Mouse (Mus musculus) forebrain, embryonic 13.5 days (tissue): ENCODE data around the gene Fbxo36. TPM values are rescaled to one million over a fixed set of nuclear protein-coding genes. Genes with fewer than 3 reads are reported as not detected.

Experiments used
- ATAC-seq: fragments of 200-750 bp; cut with Nextera tagmentation; 2 replicates; pipeline ENCODE4 v1.8.0; 2017
- H3K27ac ChIP-seq: fragments of 300-500 bp; sonication (generic); 2 replicates; pipeline ENCODE4 v1.5.1; 2015; ENCODE audit warnings: inconsistent platforms, mild to moderate bottlenecking, moderate library complexity
- H3K27me3 ChIP-seq: fragments of 300-500 bp; sonication (generic); 2 replicates; pipeline ENCODE4 v1.6.1; 2015; ENCODE audit warnings: mild to moderate bottlenecking, inconsistent platforms
- H3K36me3 ChIP-seq: fragments of 300-500 bp; sonication (generic); 2 replicates; pipeline ENCODE4 v1.6.1; 2015; ENCODE audit warnings: mild to moderate bottlenecking, inconsistent platforms; ENCODE audit not compliant: poor library complexity, severe bottlenecking
- H3K4me1 ChIP-seq: fragments of 300-500 bp; sonication (generic); 2 replicates; pipeline ENCODE4 v1.6.1; 2015; ENCODE audit warnings: inconsistent platforms
- H3K4me2 ChIP-seq: fragments of 300-500 bp; sonication (generic); 2 replicates; pipeline ENCODE4 v1.6.1; 2015; ENCODE audit warnings: inconsistent platforms, mild to moderate bottlenecking, moderate library complexity
- H3K4me3 ChIP-seq: fragments of 300-500 bp; sonication (generic); 2 replicates; pipeline ENCODE4 v1.5.1; 2015; ENCODE audit warnings: mild to moderate bottlenecking, inconsistent platforms
- H3K9ac ChIP-seq: fragments of 300-500 bp; sonication (generic); 2 replicates; pipeline ENCODE4 v1.6.1; 2015; ENCODE audit warnings: mild to moderate bottlenecking, inconsistent platforms
- H3K9me3 ChIP-seq: fragments of 300-500 bp; sonication (generic); replicated peaks from 2 replicates; pipeline ENCODE4 v1.6.1; 2016; ENCODE audit warnings: inconsistent platforms
- WGBS: fragments of 180-500 bp; shearing (Covaris S2); methylation state at CpG from one replicate; pipeline ENCODE4 v1.1.7; 2015; 5-methylcytosine and 5-hydroxymethylcytosine counted together
- polyA plus RNA-seq: library from polyadenylated mRNA; unstranded; fragments of >200 nt; fragmentation: Nextera tagmentation; extraction: Ambion mirVana; gene quantifications from 2 replicates; pipeline ENCODE4 v1.2.1, GENCODE M21; 2015

Gene Fbxo36
- polyA plus RNA-seq = 9.4 and 9.7 TPM in 2 replicates

DNA sequence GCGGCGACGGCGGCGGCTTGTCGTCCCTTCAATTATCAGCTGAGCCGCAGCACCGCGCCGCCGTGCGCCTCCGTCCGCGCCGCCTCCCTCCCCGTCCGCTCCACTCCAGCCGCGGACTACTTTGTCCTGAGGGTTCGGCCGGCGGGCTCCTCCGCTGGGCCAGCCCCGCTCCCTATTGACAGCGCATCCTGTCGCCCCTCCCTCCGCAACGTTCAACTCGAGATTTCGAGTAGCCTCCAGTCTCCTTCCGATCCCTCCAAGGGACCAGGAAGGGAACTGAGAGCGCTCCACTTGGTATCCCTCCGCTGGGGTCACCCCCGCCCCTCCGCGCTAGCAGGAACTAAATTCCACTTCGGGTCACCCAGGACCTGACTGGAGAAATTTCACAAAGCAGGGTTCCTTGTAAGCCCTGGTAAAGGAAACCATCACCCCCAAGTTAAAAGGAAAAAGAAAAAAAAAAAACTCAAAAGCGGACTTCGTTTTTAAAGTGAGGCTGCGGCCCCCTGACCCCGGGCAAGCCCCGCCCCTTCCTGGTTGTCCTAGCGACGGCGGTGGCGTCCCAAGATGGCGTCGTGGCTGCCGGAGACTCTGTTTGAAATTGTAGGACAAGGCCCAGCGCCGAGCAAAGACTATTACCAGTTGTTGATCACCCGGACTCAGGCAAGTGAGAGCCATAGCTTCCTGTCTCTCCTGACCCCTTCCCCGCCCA lies at the start of gene Fbxo36:
TSS of gene Fbxo36 (plus strand) at position 533 of the 709 bp plus-strand sequence.
- no peaks in the 10 kb centered on the region for H3K9me3 ChIP-seq
- peak within 1 kb of the TSS; percentile 78 for H3K4me2 ChIP-seq
- H3K4me3 ChIP-seq = peak within 1 kb of the TSS; percentile 92
- H3K4me1 ChIP-seq = peaks cover 33% of the 10 kb centered on the region
- ATAC-seq = peak; percentile 91
- H3K27me3 ChIP-seq = no peaks in the 10 kb centered on the region
- H3K9ac ChIP-seq = peak within 1 kb of the TSS; percentile 95
- peak within 1 kb of the TSS; percentile 97 for H3K27ac ChIP-seq
- peaks cover 6% of the 10 kb centered on the region; the same call in 1 of the 2 replicates for H3K36me3 ChIP-seq
- under 1% methylated on average over 46 of the region's 54 CpGs for WGBS

DNA sequence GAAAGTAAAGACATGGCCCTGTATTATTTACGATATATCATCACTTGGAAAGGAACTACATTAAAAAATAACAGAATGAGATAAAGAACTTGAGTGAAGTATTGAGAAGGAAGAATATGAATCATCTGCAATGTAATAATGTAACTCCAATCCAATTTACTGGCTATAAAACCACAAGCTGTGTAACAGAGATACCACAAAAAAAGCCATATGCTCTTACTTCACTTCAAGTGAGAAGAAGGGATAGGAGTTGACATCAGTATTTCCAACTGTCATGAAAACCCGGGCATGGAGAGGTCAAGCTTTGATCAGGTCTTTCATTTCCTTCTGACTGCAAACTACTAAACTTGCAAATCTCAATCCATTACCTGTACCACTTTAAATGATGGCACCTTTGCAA lies 48.2 kb upstream of the Fbxo36 start:
- Histone ChIP-seq H3K9ac (no peak overlapping the region), H3K36me3 (peaks cover 53% of the 10 kb centered on the region), H3K4me2 (no peak overlapping the region), H3K27me3 (no peaks in the 10 kb centered on the region), H3K27ac (no peak overlapping the region), H3K4me1 (no peaks in the 10 kb centered on the region), H3K9me3 (no peaks in the 10 kb centered on the region), H3K4me3 (no peak overlapping the region)
- ATAC-seq = no peak
- WGBS = 93% methylated on average over 2 of the region's 2 CpGs

DNA sequence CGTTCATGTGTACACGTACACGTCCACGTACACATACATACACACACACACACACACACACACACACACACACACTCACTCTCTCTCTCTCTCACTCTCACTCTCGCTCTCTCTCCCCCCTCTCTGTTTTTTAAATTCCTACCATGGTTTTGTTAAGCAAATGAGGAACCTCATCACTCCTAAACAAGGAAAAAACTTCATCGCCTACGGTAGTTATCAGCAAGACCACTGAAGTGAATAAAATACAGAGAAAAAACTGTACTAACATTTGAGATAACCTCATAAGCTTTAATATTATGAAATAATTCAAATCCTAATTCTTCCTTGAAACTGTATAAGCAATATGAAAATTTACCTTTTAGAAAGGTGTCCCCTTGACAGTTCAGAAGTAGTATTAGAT lies 44.3 kb upstream of the Fbxo36 start:
- ATAC-seq = no peak
- Histone ChIP-seq H3K9me3 (no peaks in the 10 kb centered on the region), H3K27me3 (no peaks in the 10 kb centered on the region), H3K36me3 (peaks cover 32% of the 10 kb centered on the region), H3K4me3 (no peak overlapping the region), H3K27ac (no peak overlapping the region), H3K4me1 (no peaks in the 10 kb centered on the region), H3K4me2 (no peak overlapping the region), H3K9ac (no peak overlapping the region)
- WGBS = 92% methylated on average over 7 of the region's 7 CpGs

DNA sequence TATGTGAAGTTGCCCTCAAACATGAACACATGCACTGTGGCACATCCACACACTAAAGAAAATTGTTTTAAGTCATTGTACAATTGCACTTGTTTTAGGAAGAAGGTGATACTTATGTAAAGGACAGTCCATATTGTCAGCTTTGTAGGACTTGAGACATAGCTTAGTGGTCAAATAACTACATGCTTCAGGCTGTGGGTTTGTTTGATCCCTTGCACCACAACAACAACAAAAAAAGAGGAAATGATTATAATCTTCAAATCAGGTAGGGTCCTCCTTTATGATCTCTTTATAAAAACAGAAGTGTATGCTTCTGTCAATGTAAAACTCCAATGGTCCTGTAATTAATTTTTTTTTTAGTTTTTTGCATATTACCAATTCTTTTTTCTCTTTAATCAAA lies 40.5 kb upstream of the Fbxo36 start:
- Histone ChIP-seq H3K4me2 (no peak overlapping the region), H3K9ac (no peak overlapping the region), H3K9me3 (no peaks in the 10 kb centered on the region), H3K36me3 (peaks cover under 1% of the 10 kb centered on the region), H3K27me3 (no peaks in the 10 kb centered on the region), H3K27ac (no peak overlapping the region), H3K4me1 (no peaks in the 10 kb centered on the region), H3K4me3 (no peak overlapping the region)
- ATAC-seq = no peak

DNA sequence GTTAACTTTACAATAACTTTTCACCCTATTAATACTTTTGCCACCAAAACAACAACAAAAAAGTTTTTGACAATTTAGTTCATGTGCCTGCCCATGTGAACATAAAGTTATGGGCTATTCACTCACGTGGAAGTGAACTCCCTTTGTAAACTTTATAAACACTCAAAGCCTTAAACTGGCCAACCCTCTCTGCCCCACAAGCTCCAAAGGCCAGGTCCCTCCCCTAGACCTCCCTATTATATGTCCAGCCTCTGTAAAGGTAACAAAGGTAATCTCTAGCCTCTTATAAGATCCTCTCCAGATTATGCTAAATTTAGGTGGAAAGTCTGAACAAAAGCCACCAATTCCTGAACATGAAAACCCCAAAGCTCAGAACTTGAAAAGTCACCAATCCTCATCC lies 35.9 kb upstream of the Fbxo36 start:
- H3K27me3 ChIP-seq = no peaks in the 10 kb centered on the region
- no peak overlapping the region for H3K9ac ChIP-seq
- no peaks in the 10 kb centered on the region for H3K9me3 ChIP-seq
- H3K36me3 ChIP-seq = no peaks in the 10 kb centered on the region
- ATAC-seq = no peak
- 83% methylated on average over 1 of the region's 1 CpGs for WGBS
- no peak overlapping the region for H3K27ac ChIP-seq
- H3K4me1 ChIP-seq = no peaks in the 10 kb centered on the region
- H3K4me2 ChIP-seq = no peak overlapping the region
- H3K4me3 ChIP-seq = no peak overlapping the region

DNA sequence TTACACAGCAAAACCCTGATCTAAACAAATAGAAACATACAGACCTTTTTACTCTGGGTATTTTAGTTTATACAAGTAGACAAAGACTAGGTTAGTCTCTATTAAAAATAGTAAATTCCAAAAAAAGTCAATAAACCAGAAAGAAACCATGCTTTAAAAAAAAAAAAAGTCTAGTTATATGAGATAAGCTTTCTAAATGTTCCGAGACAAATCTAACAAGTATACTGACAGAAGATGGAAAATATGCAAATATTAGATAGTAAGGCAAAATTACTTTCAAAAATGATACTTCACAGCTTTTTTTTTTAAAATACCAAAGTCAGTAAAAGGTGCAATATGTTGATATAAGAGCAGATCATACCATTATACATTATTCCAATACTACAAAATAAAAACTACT lies 22.0 kb upstream of the Fbxo36 start:
- no peaks in the 10 kb centered on the region for H3K4me1 ChIP-seq
- H3K9ac ChIP-seq = no peak overlapping the region
- H3K4me3 ChIP-seq = no peak overlapping the region
- ATAC-seq = no peak
- no peak overlapping the region for H3K27ac ChIP-seq
- H3K27me3 ChIP-seq = no peaks in the 10 kb centered on the region
- WGBS = 95% methylated on average over 1 of the region's 1 CpGs
- H3K4me2 ChIP-seq = no peak overlapping the region
- no peaks in the 10 kb centered on the region for H3K9me3 ChIP-seq
- H3K36me3 ChIP-seq = peaks cover 11% of the 10 kb centered on the region

DNA sequence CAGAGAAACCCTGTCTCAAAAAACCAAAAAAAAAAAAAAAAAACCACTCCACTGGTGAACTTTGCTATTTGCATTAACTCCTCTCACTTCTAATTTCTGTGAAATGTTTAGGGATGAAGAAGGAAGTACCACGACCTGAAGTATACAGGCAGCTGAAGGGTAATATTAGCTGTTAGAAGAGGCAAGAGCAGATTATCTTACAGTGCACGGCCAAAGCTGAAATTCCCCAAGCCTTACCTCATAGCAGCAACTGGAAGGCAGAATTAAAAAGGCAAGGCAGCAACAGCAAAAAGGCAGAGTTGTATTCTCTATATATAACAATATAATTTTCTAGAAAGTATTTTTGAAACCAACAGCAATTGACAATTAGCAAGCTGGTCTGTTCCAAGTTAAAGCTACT lies 14.6 kb upstream of the Fbxo36 start:
- no peaks in the 10 kb centered on the region for H3K9me3 ChIP-seq
- no peak overlapping the region for H3K4me2 ChIP-seq
- H3K27me3 ChIP-seq = no peaks in the 10 kb centered on the region
- H3K27ac ChIP-seq = no peak overlapping the region
- no peaks in the 10 kb centered on the region for H3K4me1 ChIP-seq
- ATAC-seq = no peak
- H3K4me3 ChIP-seq = no peak overlapping the region
- no peak overlapping the region for H3K9ac ChIP-seq
- 92% methylated on average over 2 of the region's 2 CpGs for WGBS
- H3K36me3 ChIP-seq = peaks cover 22% of the 10 kb centered on the region

DNA sequence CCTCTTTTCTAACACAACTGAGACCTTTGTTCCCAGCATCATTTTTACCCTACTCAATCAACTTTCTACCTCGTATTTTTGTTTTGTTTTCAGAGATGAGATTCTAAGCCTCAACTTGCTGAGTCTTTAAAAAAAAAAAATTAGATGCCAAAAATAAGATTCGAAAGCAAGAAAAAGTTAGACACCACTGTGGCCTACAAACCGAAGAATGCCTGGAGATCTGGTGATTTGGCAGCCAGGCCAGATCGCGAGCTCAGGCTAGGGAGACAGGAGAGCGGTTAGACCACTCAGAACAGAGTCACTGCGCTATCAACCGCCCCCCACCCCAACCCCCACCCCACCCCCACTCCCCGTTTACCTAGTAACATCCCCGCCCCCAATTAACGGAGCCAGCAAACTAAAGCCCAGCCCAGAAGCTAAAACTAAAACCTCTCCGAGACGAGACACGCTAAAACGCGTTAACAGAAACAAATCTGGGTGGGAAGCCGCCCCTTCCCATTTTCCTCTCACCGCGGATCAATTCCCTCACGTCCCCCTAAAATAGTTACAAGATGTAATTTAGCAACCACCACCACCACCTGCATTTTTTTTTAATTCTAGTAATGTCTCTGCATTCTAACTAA lies 2.0 kb upstream of the Fbxo36 start:
- no peaks in the 10 kb centered on the region for H3K27me3 ChIP-seq
- peaks cover 33% of the 10 kb centered on the region for H3K4me1 ChIP-seq
- H3K4me2 ChIP-seq = peak overlapping the region; percentile 78
- no peak for ATAC-seq
- 9% methylated on average over 20 of the region's 20 CpGs for WGBS
- peaks cover 12% of the 10 kb centered on the region for H3K36me3 ChIP-seq
- H3K4me3 ChIP-seq = peak overlapping the region; percentile 92
- H3K9ac ChIP-seq = peak overlapping the region; percentile 95
- H3K9me3 ChIP-seq = no peaks in the 10 kb centered on the region
- no peak overlapping the region for H3K27ac ChIP-seq

DNA sequence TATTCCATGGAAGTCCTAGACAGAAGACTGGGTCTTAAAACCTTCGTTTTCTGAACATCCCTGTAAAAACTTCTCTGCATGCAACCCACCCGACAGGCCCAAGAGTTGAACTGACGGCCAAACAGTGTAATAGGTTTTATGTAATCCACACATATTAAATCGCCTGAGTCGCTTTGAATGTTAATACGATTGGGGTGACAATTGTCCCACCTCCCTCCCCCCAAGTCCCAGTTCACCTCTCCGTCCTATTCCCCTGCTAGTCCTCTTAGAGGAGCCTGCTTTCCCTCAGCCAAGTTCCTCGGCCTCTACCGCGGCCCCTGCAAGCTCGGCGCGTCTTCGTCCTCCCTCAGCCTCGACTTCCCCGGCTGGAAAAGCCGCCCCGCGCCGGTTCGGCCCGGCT lies 1.5 kb upstream of the Fbxo36 start:
- Histone ChIP-seq H3K4me3 (peak overlapping the region; percentile 92), H3K4me2 (peak overlapping the region; percentile 78), H3K9ac (peak overlapping the region; percentile 95), H3K27ac (peak overlapping the region; percentile 97), H3K9me3 (no peaks in the 10 kb centered on the region), H3K27me3 (no peaks in the 10 kb centered on the region), H3K4me1 (peaks cover 33% of the 10 kb centered on the region), H3K36me3 (peaks cover 12% of the 10 kb centered on the region)
- WGBS = 2% methylated on average over 22 of the region's 22 CpGs
- no peak for ATAC-seq

DNA sequence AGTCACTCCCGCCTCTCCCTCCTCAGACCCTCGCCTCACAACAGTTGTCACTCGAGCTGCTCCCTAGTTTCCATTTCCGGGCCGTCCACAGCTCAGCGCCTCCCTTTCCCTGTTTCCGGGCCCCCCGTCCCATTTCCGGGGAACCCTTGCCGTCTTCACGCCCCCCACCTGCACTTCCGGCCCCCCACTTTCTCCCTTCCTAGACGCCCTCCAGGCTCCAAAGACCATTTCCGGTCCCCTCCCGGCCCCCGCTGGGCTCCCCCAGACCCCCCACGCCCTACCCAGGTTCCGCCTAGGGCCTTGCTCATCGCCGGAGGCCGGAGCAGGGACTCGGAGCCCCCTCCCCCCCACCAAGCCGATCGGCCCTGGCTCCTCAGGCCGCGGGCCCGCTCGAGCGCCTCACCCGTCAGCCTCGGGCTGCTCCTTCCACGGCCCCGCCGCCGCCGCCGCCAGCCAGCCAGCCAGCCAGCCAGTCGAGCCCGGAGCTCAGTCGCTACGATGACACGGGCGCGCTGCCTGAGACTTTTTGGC lies 955 bp upstream of the Fbxo36 start:
- H3K9ac ChIP-seq = peak overlapping the region; percentile 95
- H3K4me2 ChIP-seq = peak overlapping the region; percentile 78
- H3K27ac ChIP-seq = peak overlapping the region; percentile 97
- peaks cover 33% of the 10 kb centered on the region for H3K4me1 ChIP-seq
- WGBS = under 1% methylated on average over 31 of the region's 44 CpGs
- H3K9me3 ChIP-seq = no peaks in the 10 kb centered on the region
- no peaks in the 10 kb centered on the region for H3K27me3 ChIP-seq
- H3K4me3 ChIP-seq = peak overlapping the region; percentile 92
- peak; percentile 76 for ATAC-seq
- peaks cover 10% of the 10 kb centered on the region; the same call in 1 of the 2 replicates for H3K36me3 ChIP-seq

DNA sequence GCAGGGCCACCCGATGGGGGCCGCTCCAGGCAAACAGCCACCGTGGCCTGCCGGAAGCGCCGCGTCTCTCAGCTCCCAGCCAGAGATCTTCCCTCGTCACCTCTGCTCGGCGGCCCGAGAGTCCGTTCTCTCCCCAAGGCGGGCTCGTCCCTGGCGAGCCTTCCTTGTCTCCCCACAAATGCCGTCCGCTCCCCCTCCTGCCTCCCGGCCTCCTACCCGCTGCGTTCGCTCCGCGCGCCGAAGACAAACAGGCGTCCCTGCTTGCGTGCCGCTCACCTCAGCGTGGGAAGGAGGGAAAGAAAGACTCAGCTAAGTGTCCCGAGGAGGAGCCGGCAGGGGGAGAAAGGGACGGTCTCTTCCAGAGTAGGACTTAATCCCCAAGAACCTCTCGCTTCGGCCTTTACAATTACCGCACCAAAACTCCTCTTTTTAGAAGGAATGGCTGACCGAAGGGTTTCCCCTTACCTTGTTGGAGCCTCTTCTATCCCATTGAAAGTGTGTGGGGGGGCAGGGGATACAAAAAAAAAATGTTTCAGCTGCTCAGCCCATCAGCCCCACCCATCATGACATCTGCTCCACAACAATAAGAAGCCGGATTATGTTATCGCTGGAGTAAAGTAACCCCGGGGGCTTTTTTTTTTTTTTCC lies 500 bp downstream of the Fbxo36 start, which contains the start of gene Trip12:
TSS of gene Trip12 (minus strand) at position 499 of the 647 bp plus-strand sequence.
- Histone ChIP-seq H3K4me1 (peaks cover 33% of the 10 kb centered on the region), H3K9ac (peak within 1 kb of the TSS; percentile 95), H3K27ac (peak within 1 kb of the TSS; percentile 97), H3K9me3 (no peaks in the 10 kb centered on the region), H3K4me3 (peak within 1 kb of the TSS; percentile 92), H3K4me2 (peak within 1 kb of the TSS; percentile 78), H3K36me3 (peaks cover 6% of the 10 kb centered on the region; the same call in 1 of the 2 replicates), H3K27me3 (no peaks in the 10 kb centered on the region)
- WGBS = 0% methylated on average over 38 of the region's 39 CpGs
- ATAC-seq = no peak

DNA sequence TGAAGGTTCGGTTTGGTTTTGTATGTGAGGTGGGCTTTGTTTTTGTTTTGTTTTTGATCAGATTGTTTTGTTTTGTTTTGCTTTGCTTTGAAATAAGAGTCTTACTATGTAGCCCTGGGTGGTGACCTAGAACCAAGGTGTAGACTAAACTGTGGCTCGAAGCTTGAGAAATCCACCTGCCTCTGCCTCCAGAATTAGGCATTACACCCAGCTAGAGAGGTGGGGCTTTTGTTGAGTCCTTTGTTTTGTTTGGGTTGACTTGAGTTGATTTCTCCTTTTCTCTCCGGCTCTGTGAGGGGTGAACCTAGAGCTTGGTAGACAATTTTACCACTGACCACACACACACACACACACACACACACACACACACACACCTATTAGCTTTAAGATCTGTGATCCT lies 1.4 kb downstream of the Fbxo36 start:
- Histone ChIP-seq H3K4me2 (peak overlapping the region; percentile 78), H3K4me1 (peaks cover 31% of the 10 kb centered on the region), H3K27me3 (no peaks in the 10 kb centered on the region), H3K9me3 (no peaks in the 10 kb centered on the region), H3K9ac (no peak overlapping the region), H3K4me3 (peak overlapping the region; percentile 92), H3K27ac (0 out of 2 replicates have a peak overlapping the region, but pooled peaks have one; percentile 97), H3K36me3 (peaks cover 6% of the 10 kb centered on the region; the same call in 1 of the 2 replicates)
- WGBS = 67% methylated on average over 3 of the region's 3 CpGs
- ATAC-seq = no peak
